Mouse (Mus musculus) heart, postnatal 0 days (tissue): Measurements from ENCODE around the gene Casp9.

ENCODE experiments used
- CTCF ChIP-seq: IDR thresholded peaks from 2 replicates; pipeline ENCODE4 v1.5.1; 2016; ENCODE audit warnings: antibody characterized with exemption, control low read depth, low read depth
- EP300 ChIP-seq: IDR thresholded peaks from 2 replicates; pipeline ENCODE4 v1.6.1; 2016; ENCODE audit warnings: antibody characterized with exemption, low read depth

DNA sequence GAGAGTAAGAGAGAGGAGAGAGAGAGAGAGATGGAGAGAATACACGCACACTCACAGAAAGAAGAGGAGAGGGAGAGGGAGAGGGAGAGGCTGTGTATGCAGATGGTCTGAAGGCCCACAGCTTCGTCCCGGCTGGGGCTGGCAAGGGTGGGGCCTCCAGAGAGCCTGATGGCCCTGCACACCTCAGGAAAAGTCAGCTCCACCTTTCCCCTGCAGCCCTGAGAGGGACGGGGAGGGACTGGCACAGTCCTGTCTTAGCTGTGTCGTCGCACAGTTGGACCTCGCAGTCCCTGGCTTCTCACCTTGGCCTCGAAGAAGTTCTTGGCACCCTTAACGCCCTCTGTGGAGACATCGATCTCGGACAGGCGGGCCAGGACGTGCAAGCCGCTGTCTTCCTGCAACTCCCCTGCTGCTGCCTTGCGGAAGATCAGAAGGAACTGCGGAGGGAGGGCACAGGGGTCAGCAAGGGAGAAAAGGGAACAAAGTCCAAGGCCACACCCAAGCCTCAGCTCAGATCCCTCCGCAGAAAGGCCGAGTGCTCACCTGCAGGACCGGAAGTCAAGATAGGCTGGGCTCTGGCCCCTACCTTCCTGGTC is 66.9 kb downstream of the Casp9 start:
- TF ChIP-seq CTCF (no peak), EP300 (no peak)
